Mouse (Mus musculus) heart, embryonic 15.5 days (tissue): ENCODE results near the gene Stk32c. TPM values are rescaled to one million over a fixed set of nuclear protein-coding genes. Genes with fewer than 3 reads are reported as not detected.

Experiments
- ATAC-seq: fragments of 200-750 bp; cut with Nextera tagmentation; replicated peaks from 2 replicates; pipeline ENCODE4 v1.8.0; 2017; ENCODE audit warnings: low read depth, moderate TSS enrichment; ENCODE audit not compliant: insufficient number of reproducible peaks, insufficient read depth, low FRiP score
- H3K27ac ChIP-seq: fragments of 300-500 bp; sonication (generic); 2 replicates; pipeline ENCODE4 v1.5.1; 2015; ENCODE audit warnings: mild to moderate bottlenecking, inconsistent platforms
- H3K27me3 ChIP-seq: fragments of 300-500 bp; sonication (generic); 2 replicates; pipeline ENCODE4 v1.6.1; 2015; ENCODE audit warnings: inconsistent platforms
- H3K36me3 ChIP-seq: fragments of 300-500 bp; sonication (generic); 2 replicates; pipeline ENCODE4 v1.6.1; 2015; ENCODE audit warnings: mild to moderate bottlenecking, inconsistent platforms
- H3K4me1 ChIP-seq: fragments of 300-500 bp; sonication (generic); replicated peaks from 2 replicates; pipeline ENCODE4 v1.6.1; 2015; ENCODE audit warnings: inconsistent platforms
- H3K4me2 ChIP-seq: fragments of 300-500 bp; sonication (generic); 2 replicates; pipeline ENCODE4 v1.6.1; 2015; ENCODE audit warnings: inconsistent platforms, mild to moderate bottlenecking, moderate library complexity
- H3K4me3 ChIP-seq: fragments of 300-500 bp; sonication (generic); 2 replicates; pipeline ENCODE4 v1.5.1; 2015; ENCODE audit warnings: mild to moderate bottlenecking, inconsistent platforms
- H3K9ac ChIP-seq: fragments of 300-500 bp; sonication (generic); 2 replicates; pipeline ENCODE4 v1.6.1; 2015; ENCODE audit warnings: mild to moderate bottlenecking, inconsistent platforms
- H3K9me3 ChIP-seq: fragments of 300-500 bp; sonication (generic); replicated peaks from 2 replicates; pipeline ENCODE4 v1.6.1; 2016; ENCODE audit warnings: inconsistent platforms
- WGBS: fragments of 180-500 bp; shearing (Covaris S2); methylation state at CpG from one replicate; pipeline ENCODE4 v1.1.7; 2015; ENCODE audit warnings: mixed read lengths; 5-methylcytosine and 5-hydroxymethylcytosine counted together
- polyA plus RNA-seq: library from polyadenylated mRNA; unstranded; fragments of >200 nt; fragmentation: Nextera tagmentation; extraction: Ambion mirVana; gene quantifications from 2 replicates; pipeline ENCODE4 v1.2.1, GENCODE M21; 2015

Gene Stk32c
- polyA plus RNA-seq, 1 experiment from 2014 or later, result 0.10 TPM

- Histone ChIP-seq H3K27me3 (no peaks in the 10 kb centered on the region), H3K4me3 (no peak overlapping the region), H3K4me1 (peaks cover 11% of the 10 kb centered on the region), H3K9me3 (no peaks in the 10 kb centered on the region), H3K4me2 (no peak overlapping the region), H3K36me3 (no peaks in the 10 kb centered on the region), H3K27ac (no peak overlapping the region), H3K9ac (no peak overlapping the region)
- ATAC-seq, result no peak
- WGBS, result 29% methylated on average over 11 of the region's 11 CpGs
These were observed 73.1 kb downstream of the Stk32c start for GRCm38 (mm10) chr7:139139921-139140461.

GRCm38 (mm10) chr7:139136906-139137491 is 76.1 kb downstream of the Stk32c start:
- no peak overlapping the region for H3K4me3 ChIP-seq
- 72% methylated on average over 5 of the region's 5 CpGs for WGBS
- no peaks in the 10 kb centered on the region for H3K9me3 ChIP-seq
- peaks cover 15% of the 10 kb centered on the region for H3K4me1 ChIP-seq
- H3K9ac ChIP-seq, result no peak overlapping the region
- no peak overlapping the region for H3K27ac ChIP-seq
- no peaks in the 10 kb centered on the region for H3K36me3 ChIP-seq
- H3K27me3 ChIP-seq, result no peaks in the 10 kb centered on the region
- ATAC-seq, result no peak
- no peak overlapping the region for H3K4me2 ChIP-seq

GRCm38 (mm10) chr7:139135236-139135635 is 77.9 kb downstream of the Stk32c start:
- H3K27me3 ChIP-seq, result no peaks in the 10 kb centered on the region
- peaks cover 15% of the 10 kb centered on the region for H3K4me1 ChIP-seq
- peak overlapping the region; percentile 57 for H3K27ac ChIP-seq
- no peaks in the 10 kb centered on the region for H3K9me3 ChIP-seq
- peak; percentile 68 for ATAC-seq
- no peak overlapping the region for H3K4me3 ChIP-seq
- WGBS, result 44% methylated on average over 5 of the region's 5 CpGs
- H3K36me3 ChIP-seq, result no peaks in the 10 kb centered on the region
- H3K9ac ChIP-seq, result no peak overlapping the region
- no peak overlapping the region for H3K4me2 ChIP-seq

- no peak for ATAC-seq
- no peak overlapping the region for H3K27ac ChIP-seq
- peaks cover 15% of the 10 kb centered on the region for H3K4me1 ChIP-seq
- H3K27me3 ChIP-seq, result peaks cover 7% of the 10 kb centered on the region; the same call in 1 of the 2 replicates
- H3K9me3 ChIP-seq, result no peaks in the 10 kb centered on the region
- no peak overlapping the region for H3K4me2 ChIP-seq
- no peak overlapping the region for H3K4me3 ChIP-seq
- H3K9ac ChIP-seq, result no peak overlapping the region
- WGBS, result 61% methylated on average over 3 of the region's 3 CpGs
- H3K36me3 ChIP-seq, result no peaks in the 10 kb centered on the region
These were observed 79.7 kb downstream of the Stk32c start for GRCm38 (mm10) chr7:139133446-139133845.

GRCm38 (mm10) chr7:139131538-139131937 is 81.6 kb downstream of the Stk32c start:
- no peak overlapping the region for H3K9ac ChIP-seq
- H3K4me2 ChIP-seq, result no peak overlapping the region
- peaks cover 16% of the 10 kb centered on the region for H3K4me1 ChIP-seq
- H3K4me3 ChIP-seq, result no peak overlapping the region
- H3K27ac ChIP-seq, result no peak overlapping the region
- no peaks in the 10 kb centered on the region for H3K36me3 ChIP-seq
- ATAC-seq, result no peak
- H3K9me3 ChIP-seq, result no peaks in the 10 kb centered on the region
- WGBS, result 69% methylated on average over 8 of the region's 8 CpGs
- H3K27me3 ChIP-seq, result peaks cover 11% of the 10 kb centered on the region

- Histone ChIP-seq H3K36me3 (no peaks in the 10 kb centered on the region), H3K4me2 (no peak overlapping the region), H3K9me3 (no peaks in the 10 kb centered on the region), H3K9ac (no peak overlapping the region), H3K27ac (no peak overlapping the region), H3K4me1 (peaks cover 17% of the 10 kb centered on the region), H3K27me3 (peaks cover 11% of the 10 kb centered on the region), H3K4me3 (no peak overlapping the region)
- WGBS, result 65% methylated on average over 6 of the region's 6 CpGs
- no peak for ATAC-seq
These were observed 82.7 kb downstream of the Stk32c start for GRCm38 (mm10) chr7:139130361-139130760.

- peaks cover 10% of the 10 kb centered on the region for H3K4me1 ChIP-seq
- ATAC-seq, result no peak
- no peak overlapping the region for H3K4me2 ChIP-seq
- no peaks in the 10 kb centered on the region for H3K36me3 ChIP-seq
- no peak overlapping the region for H3K9ac ChIP-seq
- no peak overlapping the region for H3K4me3 ChIP-seq
- H3K27ac ChIP-seq, result no peak overlapping the region
- peaks cover 11% of the 10 kb centered on the region for H3K27me3 ChIP-seq
- WGBS, result 68% methylated on average over 4 of the region's 4 CpGs
- no peaks in the 10 kb centered on the region for H3K9me3 ChIP-seq
These were observed 84.1 kb downstream of the Stk32c start for GRCm38 (mm10) chr7:139128994-139129393.

GRCm38 (mm10) chr7:139126549-139126948 is 86.6 kb downstream of the Stk32c start:
- Histone ChIP-seq H3K9me3 (no peaks in the 10 kb centered on the region), H3K4me3 (no peak overlapping the region), H3K9ac (no peak overlapping the region), H3K36me3 (no peaks in the 10 kb centered on the region), H3K4me2 (no peak overlapping the region), H3K4me1 (peaks cover 10% of the 10 kb centered on the region), H3K27ac (no peak overlapping the region), H3K27me3 (peaks cover 18% of the 10 kb centered on the region)
- WGBS, result 63% methylated on average over 7 of the region's 7 CpGs
- ATAC-seq, result no peak

- no peak overlapping the region for H3K9ac ChIP-seq
- H3K4me1 ChIP-seq, result peaks cover 10% of the 10 kb centered on the region
- WGBS, result 70% methylated on average over 4 of the region's 4 CpGs
- H3K9me3 ChIP-seq, result no peaks in the 10 kb centered on the region
- no peak overlapping the region for H3K4me3 ChIP-seq
- no peaks in the 10 kb centered on the region for H3K36me3 ChIP-seq
- H3K27ac ChIP-seq, result no peak overlapping the region
- H3K4me2 ChIP-seq, result no peak overlapping the region
- ATAC-seq, result no peak
- peaks cover 21% of the 10 kb centered on the region for H3K27me3 ChIP-seq
These were observed 87.2 kb downstream of the Stk32c start for GRCm38 (mm10) chr7:139125881-139126280.

GRCm38 (mm10) chr7:139119775-139120153 is 93.3 kb downstream of the Stk32c start:
- no peak overlapping the region for H3K4me3 ChIP-seq
- no peak for ATAC-seq
- no peaks in the 10 kb centered on the region for H3K4me1 ChIP-seq
- peaks cover 18% of the 10 kb centered on the region; the same call in 1 of the 2 replicates for H3K27me3 ChIP-seq
- WGBS, result 49% methylated on average over 2 of the region's 2 CpGs
- no peak overlapping the region for H3K9ac ChIP-seq
- no peaks in the 10 kb centered on the region for H3K36me3 ChIP-seq
- H3K27ac ChIP-seq, result no peak overlapping the region
- no peak overlapping the region for H3K4me2 ChIP-seq
- H3K9me3 ChIP-seq, result no peaks in the 10 kb centered on the region

- Histone ChIP-seq H3K27me3 (peaks cover 18% of the 10 kb centered on the region; the same call in 1 of the 2 replicates), H3K36me3 (no peaks in the 10 kb centered on the region), H3K4me2 (no peak overlapping the region), H3K9ac (no peak overlapping the region), H3K9me3 (no peaks in the 10 kb centered on the region), H3K27ac (no peak overlapping the region), H3K4me1 (no peaks in the 10 kb centered on the region), H3K4me3 (no peak overlapping the region)
- 36% methylated on average over 13 of the region's 13 CpGs for WGBS
- 0 out of 2 replicates have a peak, but pooled peaks have one; percentile 64 for ATAC-seq
These were observed 93.8 kb downstream of the Stk32c start for GRCm38 (mm10) chr7:139119152-139119774.
